Mouse (Mus musculus): ENCODE data around the gene Sim1. TPM values are rescaled to one million over a fixed set of nuclear protein-coding genes. Genes with fewer than 3 reads are reported as not detected.

Sim1 gene
- polyA plus RNA-seq, 1 experiment: not detected

DNA sequence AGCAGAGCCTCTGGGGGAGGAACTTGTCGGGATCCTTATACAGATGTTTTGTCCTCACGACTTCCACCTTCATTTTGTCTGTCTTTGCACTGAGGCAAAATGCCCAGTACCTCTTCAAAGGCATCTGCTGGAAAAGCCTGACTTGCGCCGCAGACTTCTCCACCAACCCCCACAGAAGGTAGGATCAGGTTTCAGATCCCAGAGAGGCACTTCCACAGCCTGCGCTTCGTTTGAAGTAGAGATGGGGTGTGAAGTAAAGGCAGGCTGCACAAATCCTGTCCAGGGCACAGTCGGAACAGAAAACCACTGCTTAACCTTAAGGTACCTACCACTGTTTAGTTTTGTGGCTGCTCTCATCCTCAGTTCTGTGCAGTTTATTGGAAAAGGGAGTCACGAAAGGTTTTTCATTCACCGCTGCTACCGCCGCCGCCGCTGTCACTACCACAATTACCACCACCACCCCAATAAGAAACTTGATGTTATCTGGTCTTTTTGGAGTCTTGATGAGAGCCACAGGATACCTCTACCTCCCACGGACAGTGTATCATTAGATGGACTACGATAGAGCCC lies 1.7 kb upstream of the Sim1 start:
- WGBS: 4% methylated on average over 15 of the region's 15 CpGs
- Histone ChIP-seq H3K27ac (ENCODE audit: control insufficient read depth, insufficient read depth, low read depth, low read length, poor library complexity) (no peak overlapping the region), H3K4me1 (ENCODE audit: control insufficient read depth, insufficient read depth, low read length) (no peaks in the 10 kb centered on the region), H3K4me3 (replicated peaks; ENCODE audit: control insufficient read depth, low read depth, low read length) (no peak overlapping the region)
- TF ChIP-seq POLR2A (IDR thresholded peaks at IDR 0.05; ENCODE audit: borderline replicate concordance, control insufficient read depth, low read depth, low read length) (no peak), CTCF (IDR thresholded peaks at IDR 0.05; ENCODE audit: control insufficient read depth, insufficient read depth, low read length) (no peak)

DNA sequence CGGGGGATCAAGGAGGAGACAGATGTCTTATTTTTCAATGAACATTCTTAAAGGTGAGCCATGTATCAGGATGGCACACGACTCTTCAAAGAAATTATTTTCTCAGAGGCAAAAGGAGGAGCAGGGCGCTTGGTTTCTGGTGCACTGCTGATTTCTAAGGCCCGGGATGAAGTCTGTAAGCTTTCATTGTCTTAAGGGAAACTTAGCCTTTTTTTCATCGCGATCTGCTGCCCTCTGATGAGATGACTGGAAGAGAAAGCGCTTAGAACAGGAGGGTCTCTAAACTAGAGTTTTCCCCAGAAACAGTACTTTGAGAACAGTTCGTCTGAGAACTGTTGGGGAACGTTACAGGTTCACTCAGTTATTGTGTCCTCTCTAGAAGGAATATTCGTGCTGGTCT lies 1.0 kb upstream of the Sim1 start:
- WGBS: 6% methylated on average over 10 of the region's 10 CpGs
- no peak for TF ChIP-seq POLR2A (IDR thresholded peaks at IDR 0.05; ENCODE audit: borderline replicate concordance, control insufficient read depth, low read depth, low read length)
- no peak for TF ChIP-seq CTCF (IDR thresholded peaks at IDR 0.05; ENCODE audit: control insufficient read depth, insufficient read depth, low read length)
- H3K4me1 ChIP-seq (ENCODE audit: control insufficient read depth, insufficient read depth, low read length): no peaks in the 10 kb centered on the region
- H3K27ac ChIP-seq (ENCODE audit: control insufficient read depth, insufficient read depth, low read depth, low read length, poor library complexity): no peak overlapping the region
- no peak overlapping the region for H3K4me3 ChIP-seq (replicated peaks; ENCODE audit: control insufficient read depth, low read depth, low read length)

DNA sequence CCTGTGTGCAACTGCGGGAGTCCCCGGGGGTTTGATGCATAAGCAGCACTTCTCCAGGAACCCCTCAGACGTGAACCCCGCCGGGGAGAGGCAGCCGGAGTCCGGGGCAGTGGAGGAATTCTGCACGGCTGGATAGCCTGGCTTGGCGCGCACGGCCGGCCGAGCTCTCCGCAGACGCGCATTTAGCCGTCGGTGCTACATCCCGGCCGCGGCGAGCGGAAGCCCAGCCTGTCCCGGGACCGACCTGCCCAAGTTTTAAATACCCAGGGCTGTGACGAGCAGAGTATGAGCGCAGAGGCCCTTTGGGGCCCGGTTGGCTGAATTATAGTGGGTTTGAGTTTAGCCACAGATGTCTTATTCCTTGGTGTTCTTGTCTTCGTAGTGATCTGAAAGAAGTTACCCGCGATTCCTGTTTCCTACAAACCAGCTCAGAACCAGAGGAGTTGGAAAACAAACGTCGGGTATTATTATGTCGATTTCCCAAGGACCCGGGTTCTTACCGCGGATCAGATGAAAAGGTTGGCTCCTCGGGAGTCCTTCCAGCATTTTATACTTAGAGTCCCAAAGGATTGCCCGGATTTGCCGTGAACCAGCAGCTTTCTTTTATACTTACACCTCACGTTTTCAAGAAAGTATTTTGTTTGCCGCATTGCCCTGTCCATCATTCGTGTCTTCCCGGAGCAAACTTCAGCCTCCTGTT lies 687 bp downstream of the Sim1 start:
- 3% methylated on average over 44 of the region's 44 CpGs for WGBS
- Histone ChIP-seq H3K27ac (ENCODE audit: control insufficient read depth, insufficient read depth, low read depth, low read length, poor library complexity) (no peak overlapping the region), H3K4me1 (ENCODE audit: control insufficient read depth, insufficient read depth, low read length) (no peaks in the 10 kb centered on the region), H3K4me3 (replicated peaks; ENCODE audit: control insufficient read depth, low read depth, low read length) (no peak overlapping the region)
- TF ChIP-seq POLR2A (IDR thresholded peaks at IDR 0.05; ENCODE audit: borderline replicate concordance, control insufficient read depth, low read depth, low read length) (no peak), CTCF (IDR thresholded peaks at IDR 0.05; ENCODE audit: control insufficient read depth, insufficient read depth, low read length) (no peak)

DNA sequence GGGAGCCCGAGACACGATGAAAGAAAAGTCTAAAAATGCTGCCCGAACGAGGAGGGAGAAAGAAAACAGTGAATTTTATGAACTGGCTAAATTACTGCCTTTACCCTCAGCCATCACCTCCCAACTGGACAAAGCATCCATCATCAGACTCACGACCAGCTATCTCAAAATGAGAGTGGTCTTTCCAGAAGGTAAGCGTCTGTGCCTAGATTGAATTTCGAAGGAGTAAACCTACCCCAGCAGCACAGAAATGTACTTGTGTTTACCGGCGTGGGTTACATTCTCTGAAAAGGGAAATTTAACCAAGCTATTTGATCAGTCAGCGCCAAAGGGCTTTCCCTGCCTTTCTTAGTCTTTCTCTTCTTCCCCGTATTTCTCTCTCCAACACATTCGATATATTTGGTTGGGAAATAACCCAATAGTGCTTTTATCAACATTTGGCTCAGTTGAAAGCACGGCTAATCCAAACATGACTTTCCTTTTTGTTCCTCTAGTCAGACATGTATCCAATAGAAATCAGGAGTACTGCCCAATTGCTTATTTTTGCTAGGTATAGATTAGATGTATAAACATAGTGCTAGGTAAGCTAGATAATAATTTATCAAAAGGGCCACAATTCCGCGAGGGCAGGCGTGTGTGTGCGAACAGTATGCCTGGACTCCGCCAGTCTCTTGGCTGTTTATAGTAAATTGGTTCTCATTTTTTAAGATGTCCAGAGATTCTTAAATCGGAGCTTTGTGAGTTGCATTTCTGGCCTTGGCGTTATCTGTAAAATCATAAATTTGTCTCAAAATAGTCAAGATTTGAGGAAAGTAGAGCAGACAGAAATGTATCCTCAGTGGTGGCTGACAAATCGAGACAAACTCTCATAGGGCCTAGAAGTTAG lies 1.6 kb downstream of the Sim1 start:
- Histone ChIP-seq H3K4me3 (replicated peaks; ENCODE audit: control insufficient read depth, low read depth, low read length) (no peak overlapping the region), H3K4me1 (ENCODE audit: control insufficient read depth, insufficient read depth, low read length) (no peaks in the 10 kb centered on the region), H3K27ac (ENCODE audit: control insufficient read depth, insufficient read depth, low read depth, low read length, poor library complexity) (no peak overlapping the region)
- 13% methylated on average over 21 of the region's 21 CpGs for WGBS
- no peak for TF ChIP-seq CTCF (IDR thresholded peaks at IDR 0.05; ENCODE audit: control insufficient read depth, insufficient read depth, low read length)
- TF ChIP-seq POLR2A (IDR thresholded peaks at IDR 0.05; ENCODE audit: borderline replicate concordance, control insufficient read depth, low read depth, low read length): no peak

DNA sequence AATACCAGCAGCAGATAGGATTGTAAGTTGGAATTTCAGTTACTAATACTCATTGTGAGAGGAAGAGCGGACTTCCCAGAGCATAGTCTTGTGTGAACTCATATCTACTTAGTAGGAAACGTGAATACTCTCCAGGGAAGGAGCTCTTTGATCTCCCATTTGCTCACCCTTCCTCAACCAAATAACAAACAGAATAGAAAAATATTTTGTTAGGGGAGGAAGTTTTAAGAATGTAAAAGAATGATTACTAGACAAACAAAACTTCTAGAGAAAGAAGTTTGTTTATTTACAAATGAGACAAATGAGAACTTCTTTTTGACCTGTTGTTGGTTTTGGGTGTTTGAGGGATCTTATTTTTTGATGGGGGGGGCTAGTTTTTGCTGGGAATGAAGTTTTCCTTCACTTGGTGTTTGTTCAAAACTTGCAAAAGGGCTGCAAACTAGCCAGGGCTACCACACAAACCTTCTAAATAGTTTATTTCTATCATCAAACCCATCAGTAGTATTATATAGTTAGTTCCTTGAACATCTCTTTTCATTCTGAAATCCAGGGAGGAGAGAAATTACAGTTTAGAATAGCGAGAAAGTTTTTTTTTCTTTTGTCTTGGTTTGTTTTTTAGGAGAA lies 2.3 kb downstream of the Sim1 start:
- Histone ChIP-seq H3K27ac (ENCODE audit: control insufficient read depth, insufficient read depth, low read depth, low read length, poor library complexity) (no peak overlapping the region), H3K4me3 (replicated peaks; ENCODE audit: control insufficient read depth, low read depth, low read length) (no peak overlapping the region), H3K4me1 (ENCODE audit: control insufficient read depth, insufficient read depth, low read length) (no peaks in the 10 kb centered on the region)
- TF ChIP-seq POLR2A (IDR thresholded peaks at IDR 0.05; ENCODE audit: borderline replicate concordance, control insufficient read depth, low read depth, low read length) (no peak), CTCF (IDR thresholded peaks at IDR 0.05; ENCODE audit: control insufficient read depth, insufficient read depth, low read length) (no peak)
- 22% methylated on average over 3 of the region's 3 CpGs for WGBS

DNA sequence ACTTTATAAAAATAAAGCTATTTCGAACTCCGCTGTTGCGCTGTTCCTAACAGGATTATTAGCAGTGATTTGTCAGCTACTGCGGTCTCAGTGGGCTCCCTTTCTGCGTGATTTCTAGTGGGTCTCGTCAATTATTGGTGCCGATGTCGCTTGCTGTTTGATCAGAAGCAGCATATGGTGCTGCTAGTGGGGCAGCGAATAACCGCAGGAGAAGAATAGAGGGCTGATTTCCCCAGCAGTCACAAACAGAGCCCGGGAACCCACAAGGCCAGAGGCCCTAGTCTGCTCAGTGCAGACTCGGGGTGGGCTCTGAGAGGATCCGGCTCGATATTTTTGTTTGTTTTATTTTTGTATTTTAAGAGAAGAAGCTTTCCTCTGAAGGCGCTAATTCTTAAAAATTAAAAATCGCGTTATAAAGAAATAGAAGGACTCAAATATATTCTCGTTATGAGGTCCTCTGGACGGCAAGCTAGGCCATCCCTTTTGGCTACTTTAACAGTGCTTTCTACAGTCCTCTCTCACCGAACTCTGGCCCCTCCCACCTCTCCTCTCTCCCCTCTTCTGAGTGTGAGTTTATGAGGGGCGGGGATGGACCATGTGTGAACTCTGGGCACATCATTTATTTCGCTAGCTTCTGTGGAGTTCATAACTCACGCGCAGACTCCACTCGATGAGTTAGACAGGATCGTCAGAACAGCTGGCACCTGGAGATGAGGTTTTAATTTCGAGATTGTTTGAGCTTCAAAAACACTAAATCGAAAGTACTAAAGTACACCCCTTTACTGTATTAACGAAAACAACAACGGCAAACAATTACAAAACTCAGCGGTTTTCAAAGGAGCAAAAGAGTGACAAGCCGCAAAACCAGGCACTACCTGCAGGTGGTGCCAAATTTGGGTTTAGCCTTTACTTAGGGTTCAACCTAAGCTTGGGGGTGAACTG lies 3.2 kb downstream of the Sim1 start:
- TF ChIP-seq CTCF (IDR thresholded peaks at IDR 0.05; ENCODE audit: control insufficient read depth, insufficient read depth, low read length) (no peak), POLR2A (IDR thresholded peaks at IDR 0.05; ENCODE audit: borderline replicate concordance, control insufficient read depth, low read depth, low read length) (no peak)
- Histone ChIP-seq H3K4me3 (replicated peaks; ENCODE audit: control insufficient read depth, low read depth, low read length) (no peak overlapping the region), H3K27ac (ENCODE audit: control insufficient read depth, insufficient read depth, low read depth, low read length, poor library complexity) (no peak overlapping the region), H3K4me1 (ENCODE audit: control insufficient read depth, insufficient read depth, low read length) (no peaks in the 10 kb centered on the region)
- whole genome bisulfite sequencing: 6% methylated on average over 32 of the region's 32 CpGs

DNA sequence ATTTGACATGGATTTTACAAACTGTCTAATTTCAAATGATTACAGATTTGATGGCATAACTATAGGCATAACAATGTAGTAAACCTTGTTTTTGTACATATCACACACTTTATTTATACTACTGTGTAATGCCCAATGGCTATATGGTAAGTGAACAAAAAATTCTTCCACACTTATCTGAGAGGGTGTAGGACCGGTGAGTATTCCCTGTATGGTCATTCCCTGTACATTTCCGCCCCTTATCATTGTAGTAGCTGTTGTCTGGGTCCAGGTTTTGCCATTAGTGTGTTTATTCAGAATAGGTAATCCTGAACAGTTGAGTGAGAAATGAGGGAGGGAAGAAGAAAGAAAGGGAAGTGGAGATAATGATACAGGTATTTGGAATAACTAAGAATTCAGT lies 4.1 kb downstream of the Sim1 start:
- no peaks in the 10 kb centered on the region for H3K4me1 ChIP-seq (ENCODE audit: control insufficient read depth, insufficient read depth, low read length)
- TF ChIP-seq POLR2A (IDR thresholded peaks at IDR 0.05; ENCODE audit: borderline replicate concordance, control insufficient read depth, low read depth, low read length) (no peak), CTCF (IDR thresholded peaks at IDR 0.05; ENCODE audit: control insufficient read depth, insufficient read depth, low read length) (no peak)
- no peak overlapping the region for H3K4me3 ChIP-seq (replicated peaks; ENCODE audit: control insufficient read depth, low read depth, low read length)
- H3K27ac ChIP-seq (ENCODE audit: control insufficient read depth, insufficient read depth, low read depth, low read length, poor library complexity): no peak overlapping the region
- WGBS: 23% methylated on average over 2 of the region's 2 CpGs

Data from bone marrow, adult 2 months (tissue).